Mouse (Mus musculus) bone marrow, adult 2 months (tissue): ENCODE data around the gene Rpusd1.

Experiments
- CTCF ChIP-seq: fragments of 200-500 bp; IDR thresholded peaks from 2 replicates; pipeline ENCODE4 v1.5.1; 2011; ENCODE audit warnings: low read length, control low read depth; ENCODE audit not compliant: control insufficient read depth, insufficient read depth
- POLR2A ChIP-seq: fragments of 200-500 bp; IDR thresholded peaks from 2 replicates; pipeline ENCODE4 v1.6.1; 2011; ENCODE audit warnings: low read depth, mild to moderate bottlenecking, control low read depth, low read length, borderline replicate concordance; ENCODE audit not compliant: control insufficient read depth

DNA sequence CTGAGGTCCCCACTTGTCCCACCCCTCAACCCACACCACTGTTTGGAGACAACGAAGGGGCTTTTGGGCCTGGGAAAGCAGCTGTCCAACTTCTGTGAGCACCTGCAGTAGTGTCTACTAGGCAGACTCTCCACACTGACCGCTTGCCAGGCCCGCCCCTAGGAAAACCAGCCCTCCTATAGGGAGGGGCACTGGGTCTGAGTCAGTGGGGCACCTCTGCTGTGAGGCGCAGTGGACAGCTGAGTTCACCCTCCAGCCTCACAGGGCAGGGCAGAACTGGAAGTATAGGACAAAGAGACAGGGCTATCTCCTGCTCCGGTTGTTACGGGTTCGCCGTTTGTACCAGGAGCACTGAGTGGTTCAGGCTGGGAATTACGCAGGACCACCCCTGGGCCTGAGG lies 26.8 kb downstream of the Rpusd1 start, which contains the start of gene Msln:
- TF ChIP-seq POLR2A (no peak), CTCF (no peak)
